Mouse (Mus musculus) adrenal gland, adult 8-10 months (tissue): ENCODE data around the gene Klhl40. TPM values are rescaled to one million over a fixed set of nuclear protein-coding genes. Genes with fewer than 3 reads are reported as not detected.

Experiments
- DNase-seq: peaks from one replicate; pipeline ENCODE4 v3.0.0; 2022
- total RNA-seq, 4 experiments: library from RNA; stranded (reverse); gene quantifications; 2 replicates each; pipeline ENCODE4 v1.2.4; 2022

Gene Klhl40
- total RNA-seq: under 1 TPM in 1 of 4 experiments, not detected in 3; 0.15 TPM

DNA sequence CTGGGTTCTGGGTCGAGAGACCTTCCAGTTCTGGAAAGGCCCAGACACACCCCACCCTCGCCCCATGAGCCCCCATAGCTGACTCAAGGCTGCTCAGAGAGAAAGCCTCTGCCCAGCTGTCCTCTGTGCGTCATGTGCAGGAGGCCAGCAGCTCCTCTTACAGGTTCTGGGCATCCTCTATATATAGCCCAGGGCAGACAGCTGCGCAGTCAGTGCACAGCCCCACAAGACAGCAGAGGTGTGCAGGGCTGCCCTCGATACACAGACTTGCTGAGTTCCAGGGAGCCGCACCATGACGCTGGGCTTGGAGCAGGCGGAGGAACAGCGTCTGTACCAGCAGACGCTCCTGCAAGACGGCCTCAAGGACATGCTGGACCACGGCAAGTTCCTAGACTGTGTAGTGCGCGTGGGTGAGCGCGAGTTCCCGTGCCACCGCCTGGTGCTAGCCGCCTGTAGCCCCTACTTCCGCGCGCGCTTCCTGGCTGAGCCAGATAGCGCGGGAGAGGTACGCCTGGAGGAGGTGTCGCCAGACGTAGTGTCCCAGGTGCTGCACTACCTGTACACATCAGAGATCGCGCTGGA lies at the start of gene Klhl40:
Gene Klhl40, plus strand, starts transcription at position 124 of the 582 bp plus-strand sequence.
- DNase-seq: no peak

DNA sequence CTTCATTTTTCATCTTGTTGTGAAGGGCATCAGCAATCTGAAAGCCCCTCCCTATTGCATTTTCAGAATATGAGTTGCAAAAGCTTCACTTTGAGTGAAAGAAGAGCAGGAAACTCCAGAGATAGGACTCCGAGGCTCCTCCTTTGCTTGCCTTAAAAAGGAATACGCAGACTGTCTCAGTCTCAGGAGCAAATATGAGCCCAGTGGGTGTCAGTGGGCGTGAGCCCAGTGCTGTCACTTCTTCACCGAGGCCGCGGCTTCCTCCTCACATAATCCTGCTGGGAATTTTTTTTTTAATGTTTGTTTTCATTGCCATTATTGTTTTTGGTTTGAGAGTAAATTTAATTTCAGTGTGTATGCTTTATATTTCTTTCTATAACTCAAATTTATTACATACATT lies 36.9 kb upstream of the Klhl40 start:
- no peak for DNase-seq

DNA sequence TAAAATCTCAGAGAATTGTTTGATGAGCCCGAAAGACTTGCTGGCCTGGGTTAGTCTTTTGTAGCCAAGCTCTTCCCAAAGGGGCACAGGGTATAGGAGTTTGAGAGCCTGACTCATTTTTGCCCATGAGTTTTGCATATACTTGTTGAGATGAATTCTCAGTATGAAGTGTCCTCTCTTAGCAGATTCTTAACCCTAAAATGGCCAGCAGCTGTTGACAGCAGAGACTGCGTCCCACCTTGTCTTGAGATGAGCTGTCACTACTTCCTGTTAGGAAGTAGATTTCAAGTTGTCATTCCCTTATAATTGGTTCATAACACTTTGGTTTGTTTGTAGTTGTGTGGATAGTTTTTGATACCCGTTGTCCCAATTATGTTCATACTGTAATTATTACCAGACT lies 36.2 kb upstream of the Klhl40 start:
- DNase-seq: no peak

DNA sequence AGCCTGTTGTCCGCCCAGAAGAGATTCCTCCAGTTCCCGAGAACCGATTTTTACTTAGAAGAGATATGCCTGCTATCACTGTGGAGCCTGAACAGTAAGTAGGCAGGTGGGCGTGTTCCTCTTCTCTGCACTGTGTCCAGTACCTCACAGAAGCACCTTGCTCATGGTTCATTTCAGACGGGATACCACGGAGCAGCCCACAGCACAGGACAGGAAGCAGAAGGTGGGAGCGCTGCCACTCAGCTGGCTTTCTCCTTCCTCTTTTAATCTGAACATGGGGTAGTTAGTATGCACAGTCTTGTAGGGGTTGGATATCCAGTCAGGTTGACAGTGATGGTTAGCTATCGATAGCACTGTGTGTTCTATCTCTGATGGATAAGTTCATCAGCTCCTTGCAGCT lies 33.4 kb upstream of the Klhl40 start:
- no peak for DNase-seq

DNA sequence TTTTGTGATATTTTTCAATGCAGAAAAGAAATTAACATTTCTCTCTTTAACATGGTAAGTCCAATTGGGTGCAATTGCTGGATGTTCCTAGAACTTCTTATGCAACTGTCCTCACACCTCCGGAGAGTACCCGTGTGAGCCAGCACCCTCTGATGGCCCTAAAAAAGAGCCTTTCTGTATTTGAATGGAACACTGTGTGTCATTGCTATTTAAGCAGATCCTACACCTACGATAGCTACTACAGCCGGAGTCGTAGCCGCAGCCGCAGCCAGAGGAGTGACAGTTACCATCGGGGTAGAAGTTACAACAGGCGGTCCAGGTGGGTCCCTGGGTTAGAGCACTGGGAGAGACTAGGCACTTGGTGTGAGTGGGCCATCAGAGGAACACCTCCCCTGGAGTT lies 24.6 kb upstream of the Klhl40 start:
- no peak for DNase-seq

DNA sequence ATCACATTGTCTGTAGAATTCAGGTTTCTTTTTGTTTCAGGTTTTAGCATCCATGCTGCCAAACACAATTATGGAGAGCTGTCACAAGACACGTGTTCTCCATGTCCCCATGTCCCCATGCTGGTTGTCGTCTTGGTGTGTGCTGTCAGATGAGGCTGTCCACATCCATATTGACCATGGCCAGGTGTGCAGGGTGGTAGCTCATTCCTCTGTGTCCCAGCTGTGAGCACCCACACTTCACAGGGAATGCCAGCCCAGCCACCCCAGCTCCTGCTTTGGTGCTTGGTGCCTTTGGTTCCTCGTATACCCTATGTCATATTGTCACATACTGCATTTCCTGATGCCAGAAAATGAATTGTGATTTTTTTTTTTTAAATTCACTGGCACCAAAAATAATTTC lies 22.8 kb upstream of the Klhl40 start:
- no peak for DNase-seq

DNA sequence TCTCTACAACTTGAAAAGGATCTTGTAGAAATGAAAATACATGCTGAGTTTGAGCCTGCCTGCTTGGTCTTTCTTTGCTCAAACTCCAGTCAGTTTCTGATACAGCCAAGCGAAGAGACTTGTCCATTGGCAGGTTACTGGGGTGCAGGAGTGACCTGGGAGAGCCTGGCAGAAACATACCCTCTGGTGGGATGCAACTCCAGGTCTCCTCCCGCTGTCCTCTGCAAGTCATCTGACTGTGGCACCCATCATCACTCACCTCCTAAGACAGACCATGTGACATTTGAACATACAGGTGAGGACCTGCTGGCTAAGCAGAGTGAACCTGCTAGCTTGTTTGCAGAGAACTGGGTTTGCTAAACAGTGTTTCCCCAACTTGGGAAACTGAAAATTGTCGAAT lies 20.6 kb upstream of the Klhl40 start:
- no peak for DNase-seq

DNA sequence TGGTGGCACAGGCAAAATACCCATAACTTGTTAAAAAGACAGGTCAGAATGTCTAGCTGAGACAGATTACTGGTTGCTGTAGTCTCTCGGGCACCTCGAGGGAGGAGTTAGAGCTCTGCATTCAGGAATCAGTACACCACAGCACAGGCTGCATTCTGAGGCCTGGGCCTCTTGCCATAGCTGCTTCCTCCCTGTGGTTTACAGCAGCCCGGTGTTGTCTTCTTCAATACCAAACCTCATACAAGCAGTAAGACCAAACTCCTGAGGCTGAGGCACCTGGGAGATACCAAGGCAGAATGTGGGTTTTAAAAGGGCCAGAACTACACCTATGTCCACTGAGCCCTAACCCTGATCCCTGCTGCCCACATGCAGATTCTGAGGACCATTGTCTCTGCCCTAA lies 20.0 kb upstream of the Klhl40 start:
- no peak for DNase-seq

DNA sequence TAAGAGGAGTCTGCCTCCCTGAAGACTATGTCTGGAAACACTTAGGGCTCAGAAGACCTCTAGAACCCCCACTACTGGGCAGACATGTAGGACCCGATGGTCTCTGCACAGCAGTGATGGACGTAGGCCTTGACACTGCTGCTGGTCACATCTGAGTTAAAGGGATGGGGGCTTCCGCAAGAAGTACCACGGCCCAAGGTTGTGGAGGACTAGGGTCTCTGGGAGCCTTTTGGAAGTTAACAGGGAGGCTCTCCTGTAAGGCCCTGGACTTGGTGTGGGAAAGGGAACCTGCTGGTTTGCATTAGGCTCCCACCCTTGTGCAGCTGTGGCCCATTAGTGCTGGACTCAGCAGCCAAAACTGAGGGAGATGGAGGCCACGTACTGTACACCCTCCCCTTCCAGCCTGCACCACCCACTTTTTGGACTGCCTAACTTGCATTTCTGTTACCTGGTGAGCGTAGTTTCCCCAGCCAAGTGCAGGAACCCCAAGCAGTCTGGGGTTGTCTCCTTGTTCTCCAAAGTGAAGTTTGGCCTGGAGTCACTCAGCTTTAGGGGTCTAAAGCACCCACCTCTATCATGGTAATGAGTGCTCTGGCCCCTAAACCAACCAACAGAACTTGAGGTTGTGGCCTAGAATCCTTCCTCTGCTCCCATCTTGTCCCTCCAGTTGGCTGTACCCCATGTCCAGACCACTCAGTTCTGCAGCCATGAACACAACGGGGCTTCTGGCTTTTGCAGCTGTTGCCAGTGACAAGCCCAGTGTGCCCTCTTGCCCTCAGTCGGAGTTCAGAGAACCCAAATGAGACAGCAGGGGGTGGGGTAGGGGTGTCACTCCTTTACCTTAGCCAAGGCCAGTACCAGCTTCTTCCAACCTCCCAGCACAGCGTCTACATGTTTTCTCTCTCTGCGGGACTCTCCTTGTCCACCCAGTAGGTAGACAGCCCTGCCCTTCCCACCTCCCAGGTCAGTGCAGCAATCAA lies 19.3 kb upstream of the Klhl40 start:
- DNase-seq: no peak

DNA sequence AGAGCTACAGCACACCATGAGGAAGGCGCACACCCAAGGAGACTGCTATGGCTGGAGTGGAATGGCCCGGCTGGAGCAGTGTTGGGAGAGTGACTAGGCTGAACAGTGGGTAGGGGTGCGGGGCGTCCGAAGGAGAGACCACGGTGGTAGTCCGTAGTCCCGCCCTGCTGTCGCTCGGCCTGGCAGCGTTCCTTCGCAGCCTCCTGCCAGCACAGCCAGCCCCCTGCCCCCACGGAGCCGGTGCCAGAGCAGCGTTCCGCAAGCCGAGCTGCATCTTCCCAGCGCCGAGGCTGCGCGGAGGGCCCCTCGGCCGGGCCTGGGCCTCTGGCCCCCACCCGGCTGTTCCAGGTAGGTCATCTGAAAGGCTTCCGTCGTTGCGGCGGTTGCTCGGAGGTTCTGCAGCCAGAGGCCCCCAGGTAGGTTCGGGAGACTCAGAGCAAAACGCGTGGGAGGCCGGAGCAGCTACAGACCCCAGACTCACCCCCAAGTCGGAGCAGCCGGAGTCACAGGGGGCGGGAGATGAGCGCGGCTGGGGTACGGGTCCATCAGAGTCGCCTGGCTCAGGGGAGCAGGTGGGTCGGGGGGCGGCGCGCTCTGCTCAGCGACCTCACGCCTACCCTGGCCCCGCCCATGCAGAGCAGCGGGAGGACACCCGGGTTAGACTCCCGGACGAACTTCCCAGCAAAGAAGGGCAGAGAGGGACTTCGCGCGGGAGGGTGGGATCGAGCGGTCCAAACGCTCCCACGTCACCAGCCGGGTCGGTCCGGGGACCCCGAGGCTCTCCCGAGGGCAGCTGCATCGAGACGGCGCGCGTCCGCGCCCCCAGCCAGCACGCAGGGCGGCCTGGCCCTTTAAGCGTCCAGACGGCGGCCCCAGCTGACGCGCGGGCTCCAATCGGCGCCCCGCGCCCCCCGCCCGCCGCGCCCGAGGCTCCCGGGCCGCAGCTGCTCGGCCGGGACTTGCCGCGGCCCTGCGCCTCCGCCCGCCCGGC lies 18.0 kb upstream of the Klhl40 start, which contains the start of gene Zfp651:
Gene Zfp651, plus strand, starts transcription at position 240 of the 991 bp plus-strand sequence.
- DNase-seq: peak; percentile 49

DNA sequence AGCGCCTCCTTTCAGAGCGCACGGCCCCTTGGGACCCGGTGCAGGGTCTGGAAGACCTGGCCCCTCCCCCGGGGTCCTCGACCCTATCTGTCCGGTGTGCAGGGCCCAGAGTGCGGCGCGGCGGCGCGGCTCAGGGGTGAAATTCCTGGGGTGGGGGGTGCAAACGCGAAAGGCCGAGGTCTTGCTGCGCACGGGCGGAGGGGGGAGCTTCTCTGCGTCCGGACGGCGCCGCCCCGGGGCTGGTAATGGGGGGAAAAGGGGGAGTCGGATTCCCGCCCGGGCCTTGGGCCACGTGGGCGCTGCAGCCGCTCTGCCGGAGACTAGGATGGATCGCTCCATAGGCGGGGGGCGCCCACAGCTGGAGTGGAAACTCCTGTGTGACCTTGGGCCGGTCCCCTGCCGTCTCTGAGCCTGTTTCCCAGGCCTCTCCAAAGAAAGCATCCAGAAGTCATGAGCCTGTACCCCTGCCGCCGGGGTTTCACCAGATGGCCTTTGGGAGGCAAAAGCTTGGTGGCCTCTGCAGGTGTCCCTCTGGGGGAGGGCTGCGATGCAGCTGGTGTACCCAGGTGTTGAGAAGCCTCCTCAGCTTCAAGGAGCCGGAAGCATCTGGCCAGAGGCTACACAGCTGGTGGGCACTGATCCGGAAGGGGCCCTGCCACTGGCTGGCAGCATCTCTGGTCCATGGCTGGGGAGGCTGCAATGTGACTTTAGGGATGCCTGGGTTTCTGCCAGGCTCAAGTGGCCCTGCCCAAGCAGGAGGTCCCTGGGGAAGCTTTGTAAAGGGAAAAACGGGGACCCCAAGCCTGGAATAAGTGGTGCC lies 16.9 kb upstream of the Klhl40 start:
- DNase-seq: peak; percentile 66

DNA sequence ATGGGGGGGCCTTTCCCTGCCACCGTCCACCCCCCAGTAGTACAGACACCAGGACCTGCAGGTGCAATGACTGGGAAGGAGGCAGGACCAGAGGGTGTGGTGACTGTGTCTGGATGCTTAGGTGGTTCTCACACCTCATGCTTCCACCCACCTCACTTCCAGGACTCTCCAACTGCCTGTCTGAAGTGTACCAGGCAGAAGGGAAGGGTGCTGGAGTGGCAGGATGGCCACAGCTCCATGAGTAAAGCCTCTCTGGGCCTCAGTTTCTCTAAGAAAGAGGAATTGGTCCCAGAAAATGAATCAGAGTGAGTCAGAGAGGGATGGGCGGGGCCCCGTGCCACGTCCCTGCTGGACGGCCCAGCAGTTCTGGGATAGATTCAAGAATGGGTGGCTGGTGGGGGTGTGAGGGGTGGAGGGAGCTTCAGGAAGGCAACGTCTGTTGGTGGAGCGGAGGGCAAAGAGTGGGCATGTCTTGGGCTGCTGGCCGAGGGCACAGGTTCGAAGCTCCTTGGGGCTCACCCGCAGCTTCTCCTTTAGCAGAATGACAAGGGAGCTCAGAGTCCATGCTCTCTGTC lies 16.2 kb upstream of the Klhl40 start:
- DNase-seq: no peak

DNA sequence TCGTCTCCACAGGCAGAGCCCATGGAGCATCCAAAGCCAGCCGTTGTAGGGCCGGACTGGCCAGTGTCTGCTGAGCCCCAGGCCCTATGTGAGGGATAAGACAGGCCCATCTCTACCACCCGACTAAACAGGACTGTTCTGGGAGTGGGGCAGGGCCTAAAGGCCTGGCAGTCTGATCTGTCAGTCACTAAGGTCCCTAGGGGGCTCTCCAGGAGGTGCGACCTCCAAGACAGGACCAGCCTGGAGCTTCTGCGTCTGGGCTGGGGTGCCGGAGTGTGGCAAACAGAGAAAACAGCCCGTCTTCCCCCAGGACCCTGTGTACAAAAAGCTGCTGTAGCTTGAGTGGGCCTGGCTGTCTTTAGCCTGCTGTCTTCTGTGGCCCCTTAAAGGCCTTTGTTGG lies 15.6 kb upstream of the Klhl40 start:
- DNase-seq: no peak

DNA sequence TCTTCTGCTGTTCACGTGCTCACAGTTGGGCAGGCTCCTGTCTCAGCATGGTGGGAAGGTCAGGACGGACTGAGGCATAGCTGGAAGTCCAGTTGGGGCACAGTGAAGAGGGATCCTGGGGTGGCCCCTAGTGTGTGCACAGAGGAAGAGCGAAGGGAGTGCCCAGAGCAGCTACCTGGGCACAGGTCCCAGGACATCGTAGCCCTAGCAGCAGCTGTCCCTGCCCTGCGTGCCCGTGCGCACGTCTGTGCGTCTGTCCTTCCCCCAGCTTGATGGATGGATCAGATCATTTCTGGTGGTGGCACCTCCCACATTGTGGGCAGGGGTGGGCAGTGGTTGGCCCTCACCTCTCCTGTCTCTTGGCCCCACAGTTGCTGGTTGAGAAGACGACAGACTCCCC lies 15.2 kb upstream of the Klhl40 start:
- DNase-seq: no peak

DNA sequence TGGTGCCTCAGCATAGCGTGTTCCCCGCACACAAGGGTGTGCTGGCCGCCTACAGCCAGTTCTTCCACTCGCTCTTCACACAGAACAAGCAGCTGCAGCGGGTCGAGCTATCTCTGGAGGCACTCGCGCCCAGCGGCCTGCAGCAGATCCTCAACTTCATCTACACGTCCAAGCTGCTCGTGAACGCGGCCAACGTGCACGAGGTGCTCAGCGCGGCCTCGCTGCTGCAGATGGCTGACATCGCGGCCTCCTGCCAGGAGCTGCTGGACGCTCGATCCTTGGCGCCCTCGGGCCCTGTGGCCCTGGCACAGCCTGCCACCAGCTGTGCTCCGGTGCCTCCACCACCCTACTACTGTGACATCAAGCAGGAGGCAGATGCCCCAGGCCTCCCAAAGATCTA lies 14.6 kb upstream of the Klhl40 start:
- no peak for DNase-seq

DNA sequence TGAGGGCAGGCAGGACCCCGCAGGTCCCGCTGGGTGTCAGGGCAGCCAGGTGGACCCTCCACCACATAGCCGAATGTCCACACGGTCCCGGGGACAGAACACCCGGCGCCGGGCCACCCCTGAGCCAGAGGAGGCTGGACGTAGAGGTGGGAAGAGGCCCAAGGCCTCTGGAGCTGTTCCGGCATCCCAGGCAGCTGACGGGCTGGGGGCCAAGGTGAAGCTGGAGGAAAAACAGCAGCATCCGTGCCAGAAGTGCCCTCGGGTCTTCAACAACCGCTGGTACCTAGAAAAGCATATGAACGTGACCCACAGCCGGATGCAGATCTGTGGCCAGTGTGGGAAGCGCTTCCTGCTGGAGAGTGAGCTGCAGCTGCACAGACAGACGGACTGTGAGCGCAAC lies 13.7 kb upstream of the Klhl40 start:
- DNase-seq: no peak

DNA sequence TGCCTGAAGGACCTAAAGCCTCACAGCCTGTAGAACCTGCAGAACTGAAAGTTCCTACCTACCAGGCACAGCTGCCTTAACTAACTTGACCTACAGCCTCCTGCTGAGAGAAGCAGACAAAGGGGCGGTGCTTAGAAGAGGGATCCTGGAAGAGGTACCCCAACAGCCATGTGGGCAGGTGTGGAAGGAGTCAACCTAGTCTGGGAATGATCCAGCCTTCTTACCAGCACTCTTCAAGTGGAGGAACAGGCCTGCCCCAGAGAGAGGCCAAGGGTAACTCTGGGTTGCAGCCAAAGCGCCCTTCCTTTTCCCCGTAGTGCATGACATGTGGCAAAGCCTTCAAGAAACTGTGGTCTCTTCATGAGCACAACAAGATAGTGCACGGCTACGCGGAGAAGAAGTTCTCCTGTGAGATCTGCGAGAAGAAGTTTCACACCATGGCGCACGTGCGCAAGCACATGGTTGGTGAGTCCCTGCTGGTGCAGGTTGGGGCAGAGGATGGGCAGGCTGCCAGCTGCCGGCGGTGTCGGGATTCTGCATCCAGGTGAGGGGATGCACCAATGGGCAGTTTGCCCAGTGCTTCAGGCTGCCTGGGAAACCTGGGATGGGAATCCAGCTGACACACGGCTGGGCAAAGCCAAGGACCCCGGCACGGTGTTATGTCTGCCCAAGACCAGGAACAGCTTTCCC lies 12.1 kb upstream of the Klhl40 start:
- no peak for DNase-seq

DNA sequence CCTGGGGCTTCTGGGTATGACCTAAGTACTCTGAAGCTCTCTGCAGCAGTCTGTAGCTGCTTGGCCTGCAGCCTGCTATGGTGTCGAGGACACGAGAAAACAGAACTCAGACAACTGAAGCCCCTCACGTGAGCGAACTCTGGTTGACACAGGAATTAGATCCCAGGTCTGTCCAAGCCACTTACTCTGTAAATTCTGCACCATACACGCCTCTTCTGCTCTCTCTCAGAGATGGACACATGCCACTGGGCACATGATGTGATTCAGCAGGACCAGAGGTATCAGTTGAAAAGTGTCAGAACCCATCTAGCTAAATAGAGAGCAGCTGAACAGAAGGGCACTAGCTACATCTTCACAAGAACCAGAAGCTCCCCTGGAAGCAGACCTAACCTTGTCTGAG lies 5.0 kb upstream of the Klhl40 start:
- DNase-seq: no peak

DNA sequence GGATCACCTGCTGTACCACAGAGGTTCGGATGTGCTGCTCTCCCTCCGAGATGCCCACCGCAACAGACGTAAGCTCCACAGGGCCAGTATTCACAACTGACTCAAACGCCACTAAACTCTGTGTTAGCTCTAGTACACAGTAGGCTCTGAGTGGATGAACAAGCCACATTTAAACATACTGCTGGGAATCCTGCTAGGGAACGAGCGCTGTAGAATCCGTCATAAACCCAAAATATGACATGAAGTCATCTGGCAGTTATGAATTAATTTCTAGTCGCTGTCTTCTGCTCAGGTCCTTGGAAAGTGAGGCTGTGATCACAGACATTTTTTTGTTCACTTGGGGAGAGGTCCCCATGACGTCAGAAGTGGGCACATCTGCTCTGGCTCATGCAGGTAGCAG lies 1.5 kb upstream of the Klhl40 start:
- no peak for DNase-seq

DNA sequence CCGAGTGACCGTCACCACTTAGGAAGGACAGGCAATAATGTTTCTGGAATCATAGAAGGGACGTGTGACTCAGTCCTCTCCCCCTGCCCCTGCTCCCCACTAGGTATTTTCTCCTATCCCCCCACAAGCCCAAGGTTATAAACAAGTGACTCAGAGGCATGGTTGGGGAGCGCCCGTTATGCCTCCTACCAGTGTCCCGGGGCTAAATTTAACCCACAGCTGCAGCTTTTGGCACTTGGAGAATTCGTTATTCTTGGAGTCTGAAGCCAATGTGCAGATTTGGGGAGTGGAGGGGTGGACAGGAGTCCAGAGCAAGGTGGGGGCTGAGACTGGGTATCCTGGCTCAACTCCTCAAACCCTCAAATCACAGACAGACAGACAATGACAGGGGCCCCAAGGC lies 896 bp upstream of the Klhl40 start:
- DNase-seq: no peak
